Mouse (Mus musculus) cortical plate, adult 2 months (tissue): ENCODE results near the gene Kcnab2. TPM values are rescaled to one million over a fixed set of nuclear protein-coding genes. Genes with fewer than 3 reads are reported as not detected.

Experiments
- H3K27ac ChIP-seq: fragments of 200-500 bp; 2 replicates; pipeline ENCODE4 v1.5.1; 2012; ENCODE audit warnings: low read length, control low read depth, inconsistent platforms; ENCODE audit not compliant: insufficient read depth
- H3K4me1 ChIP-seq: fragments of 200-500 bp; 2 replicates; pipeline ENCODE4 v1.6.1; 2011; ENCODE audit warnings: low read length; ENCODE audit not compliant: control insufficient read depth, insufficient read depth
- H3K4me3 ChIP-seq: fragments of 200-500 bp; 2 replicates; pipeline ENCODE4 v1.5.1; 2011; ENCODE audit warnings: mild to moderate bottlenecking, low read length, control low read depth; ENCODE audit not compliant: insufficient read depth
- CTCF ChIP-seq: fragments of 200-500 bp; IDR thresholded peaks from 2 replicates; pipeline ENCODE4 v1.5.1; 2011; ENCODE audit warnings: mild to moderate bottlenecking, control low read depth, low read length; ENCODE audit not compliant: insufficient read depth; ENCODE audit errors: extremely low read depth
- POLR2A ChIP-seq: fragments of 200-500 bp; IDR thresholded peaks from 2 replicates; pipeline ENCODE4 v1.6.1; 2011; ENCODE audit warnings: mild to moderate bottlenecking, low read length, control low read depth; ENCODE audit not compliant: insufficient read depth; ENCODE audit errors: extremely low read depth
- polyA plus RNA-seq: library from polyadenylated mRNA; depleted of rRNA; stranded (reverse); fragments of >200 nt; gene quantifications from 2 replicates; pipeline ENCODE4 v1.2.3, GENCODE M21; 2012

Gene Kcnab2
- polyA plus RNA-seq, 1 experiment = 245 TPM

- Histone ChIP-seq H3K27ac (peak overlapping the region; percentile 92; the same call in 1 of the 2 replicates), H3K4me1 (peaks cover 14% of the 10 kb centered on the region)
- TF ChIP-seq CTCF = no peak
These were observed 72.5 kb downstream of the Kcnab2 start for GRCm38 (mm10) chr4:152405143-152405542.

GRCm38 (mm10) chr4:152398926-152399325, 78.7 kb downstream of the Kcnab2 start:
- Histone ChIP-seq H3K4me3 (no peak overlapping the region), H3K4me1 (peaks cover 3% of the 10 kb centered on the region), H3K27ac (no peak overlapping the region)
- TF ChIP-seq POLR2A (no peak), CTCF (no peak)

More at GRCm38 (mm10) chr4:152405143-152405542, 72.5 kb downstream of the Kcnab2 start:
- H3K4me3 ChIP-seq = no peak overlapping the region

GRCm38 (mm10) chr4:152392627-152393026, 85.0 kb downstream of the Kcnab2 start:
- TF ChIP-seq CTCF (no peak), POLR2A (no peak)
- H3K27ac ChIP-seq = no peak overlapping the region
- no peak overlapping the region for H3K4me3 ChIP-seq
- peaks cover 3% of the 10 kb centered on the region for H3K4me1 ChIP-seq

DNA sequence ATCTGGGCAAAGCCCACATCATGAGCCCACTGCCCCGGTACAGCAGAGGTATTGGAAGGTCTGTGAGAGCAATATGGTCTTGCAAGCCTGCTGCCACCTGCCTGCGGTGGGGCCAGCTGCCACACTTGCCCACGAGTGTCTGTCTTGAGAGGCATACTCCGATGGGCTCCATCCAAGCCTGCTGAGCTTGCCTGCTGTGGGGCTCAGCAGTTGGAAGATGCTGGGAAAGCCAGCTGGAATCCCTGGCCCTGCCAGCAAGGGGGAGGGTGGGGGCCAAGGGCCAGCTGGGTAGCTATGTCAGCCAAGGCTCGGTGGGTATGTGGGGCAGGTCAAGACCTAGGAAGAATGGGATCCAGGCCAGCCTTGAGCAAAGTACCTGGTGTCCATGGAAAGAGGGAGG, 85.5 kb downstream of the Kcnab2 start:
- peaks cover 3% of the 10 kb centered on the region for H3K4me1 ChIP-seq
- TF ChIP-seq CTCF (no peak), POLR2A (no peak)
- H3K27ac ChIP-seq = no peak overlapping the region
- H3K4me3 ChIP-seq = no peak overlapping the region

DNA sequence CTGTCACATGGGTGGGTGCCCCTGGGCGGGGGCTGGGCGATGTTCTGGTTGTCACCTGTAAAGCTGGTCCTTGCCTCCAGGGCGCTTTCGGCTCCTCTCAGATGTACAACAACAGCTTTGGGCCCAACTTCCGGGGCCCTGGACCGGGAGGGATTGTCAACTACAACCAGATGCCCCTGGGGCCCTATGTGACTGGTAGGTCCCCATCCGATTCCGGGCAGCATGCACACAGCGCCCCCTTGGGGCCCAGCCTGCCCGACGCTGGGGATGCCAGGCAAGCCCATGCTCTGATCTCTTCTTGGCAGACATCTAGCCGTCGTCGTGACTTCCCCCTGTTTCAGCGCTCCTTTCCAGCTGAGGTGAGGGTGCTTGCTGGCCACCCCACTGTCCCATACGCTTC, 92.0 kb downstream of the Kcnab2 start:
- Histone ChIP-seq H3K4me3 (no peak overlapping the region), H3K27ac (no peak overlapping the region), H3K4me1 (no peaks in the 10 kb centered on the region)
- peak; percentile 37 for TF ChIP-seq CTCF
- TF ChIP-seq POLR2A = no peak

GRCm38 (mm10) chr4:152382528-152383252, 95.0 kb downstream of the Kcnab2 start:
- Histone ChIP-seq H3K4me3 (no peak overlapping the region), H3K27ac (peak overlapping the region; percentile 32; the same call in 1 of the 2 replicates), H3K4me1 (no peaks in the 10 kb centered on the region)
- no peak for TF ChIP-seq POLR2A
- TF ChIP-seq CTCF = no peak

DNA sequence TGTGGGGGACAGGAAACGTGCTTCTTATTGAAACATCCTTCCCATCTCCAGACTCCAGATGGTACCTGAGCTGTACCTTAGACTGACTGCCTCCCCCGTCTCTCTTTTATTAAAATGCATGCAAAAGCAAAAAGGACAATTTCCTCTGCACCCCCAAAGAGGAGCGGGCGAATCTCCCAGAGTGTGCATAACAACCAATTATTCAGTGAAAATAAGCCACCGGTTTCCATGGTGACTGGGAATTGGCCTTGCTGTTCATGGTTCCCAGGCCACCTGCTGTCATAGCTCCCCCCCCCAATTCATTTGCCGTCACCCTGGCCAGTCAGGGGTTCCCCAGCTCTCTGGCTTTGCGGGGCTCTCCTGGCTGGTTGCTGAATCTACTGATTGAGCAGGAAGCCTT, 112.4 kb downstream of the Kcnab2 start:
- no peak for TF ChIP-seq CTCF
- TF ChIP-seq POLR2A = no peak
- Histone ChIP-seq H3K4me1 (peaks cover 8% of the 10 kb centered on the region), H3K4me3 (no peak overlapping the region), H3K27ac (no peak overlapping the region)

DNA sequence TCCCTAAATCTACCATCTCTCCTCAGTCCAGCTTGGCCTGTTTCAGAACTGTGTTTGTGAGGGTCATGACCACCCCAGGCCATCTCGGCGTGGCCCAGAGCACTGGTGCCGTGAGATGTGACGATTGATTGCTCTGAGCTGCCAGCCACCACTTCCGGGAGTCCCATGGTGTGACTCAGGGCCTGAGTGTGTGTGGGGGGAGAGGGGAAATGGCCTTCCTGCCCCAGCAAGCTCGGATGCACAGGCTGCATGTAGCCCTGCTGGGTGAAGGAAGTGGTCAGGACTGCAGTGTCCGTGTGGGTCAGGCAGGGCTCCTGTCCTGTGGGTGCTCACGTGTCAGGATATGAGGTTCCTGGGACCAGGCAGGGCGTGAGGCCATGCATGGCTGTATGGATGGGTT, 115.5 kb downstream of the Kcnab2 start:
- TF ChIP-seq CTCF (no peak), POLR2A (no peak)
- H3K4me3 ChIP-seq = no peak overlapping the region
- no peak overlapping the region for H3K27ac ChIP-seq
- H3K4me1 ChIP-seq = peaks cover 8% of the 10 kb centered on the region

DNA sequence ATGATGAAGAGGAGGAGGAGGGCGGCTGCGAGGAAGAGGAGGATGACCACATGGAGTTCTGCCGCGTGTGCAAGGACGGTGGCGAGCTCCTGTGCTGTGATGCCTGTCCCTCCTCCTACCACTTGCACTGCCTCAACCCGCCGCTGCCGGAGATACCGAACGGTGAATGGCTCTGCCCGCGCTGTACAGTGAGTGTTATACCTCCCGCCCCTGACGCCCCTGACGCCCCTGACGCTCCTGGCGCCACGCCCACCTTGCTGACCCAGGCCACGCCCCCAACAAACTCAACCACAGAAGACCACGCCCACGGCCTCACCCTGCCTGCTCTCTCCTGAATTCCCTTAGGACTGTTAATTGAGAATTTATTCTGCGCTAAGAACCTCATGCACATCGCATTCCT, 116.8 kb downstream of the Kcnab2 start:
- Histone ChIP-seq H3K4me3 (no peak overlapping the region), H3K4me1 (peaks cover 8% of the 10 kb centered on the region), H3K27ac (no peak overlapping the region)
- TF ChIP-seq POLR2A (no peak), CTCF (no peak)

- no peak for TF ChIP-seq CTCF
- no peak for TF ChIP-seq POLR2A
- Histone ChIP-seq H3K4me1 (0 out of 2 replicates have a peak, but pooled peaks cover under 1% of the 10 kb centered on the region), H3K27ac (no peak overlapping the region), H3K4me3 (no peak overlapping the region)
These were observed 118.0 kb downstream of the Kcnab2 start for GRCm38 (mm10) chr4:152359700-152360099.
